Mouse (Mus musculus) CH12.LX (cell line): ENCODE data around the gene Map4k1.

Experiments used
- CTCF ChIP-seq, 2 experiments: IDR thresholded peaks in 1 of 2; conservative IDR thresholded peaks in 1 of 2; 2 replicates each; pipeline ENCODE4 v1.5.1; 2011 to 2012; ENCODE audit warnings: low read depth in 2 of 2, low read length in 2 of 2, improper control_type of control experiment in 1 of 2, inconsistent platforms in 1 of 2, mild to moderate bottlenecking in 1 of 2, moderate library complexity in 1 of 2
- EP300 ChIP-seq: IDR thresholded peaks from 2 replicates; pipeline ENCODE4 v1.6.1; 2011; ENCODE audit warnings: low read length, improper control_type of control experiment
- ETS1 ChIP-seq: conservative IDR thresholded peaks from 2 replicates; pipeline ENCODE4 v1.6.1; 2012; ENCODE audit warnings: low read depth, mild to moderate bottlenecking, inconsistent platforms, low read length, improper control_type of control experiment, moderate library complexity
- SIN3A ChIP-seq: IDR thresholded peaks from 2 replicates; pipeline ENCODE4 v1.6.1; 2012; ENCODE audit warnings: low read length, improper control_type of control experiment, inconsistent platforms
- TCF12 ChIP-seq: IDR thresholded peaks from 2 replicates; pipeline ENCODE4 v1.6.1; 2014; ENCODE audit warnings: low read depth, mild to moderate bottlenecking, inconsistent platforms, low read length, improper control_type of control experiment

DNA sequence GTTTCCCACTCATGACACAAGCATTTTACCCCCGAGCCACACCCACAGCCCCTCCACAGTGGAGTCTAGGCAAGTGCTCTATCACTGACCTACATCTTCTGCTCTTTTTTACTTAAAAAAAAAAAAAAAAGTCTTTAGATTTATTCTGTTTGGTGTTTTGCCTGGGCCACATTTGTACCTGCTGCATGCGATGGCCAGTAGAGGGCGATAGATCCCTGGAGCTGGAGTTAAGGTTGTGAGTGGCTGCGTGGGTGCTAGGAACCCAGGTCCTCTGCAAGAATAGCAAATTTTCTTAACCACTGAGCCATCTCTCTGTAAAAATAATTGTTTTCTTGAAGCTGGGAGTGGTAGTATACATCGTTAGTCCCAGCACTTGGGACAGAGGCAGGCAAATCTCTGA, 9.8 kb downstream of the Map4k1 start:
- TF ChIP-seq CTCF (conservative IDR thresholded peaks at IDR 0.05 in 1 of 2, IDR thresholded peaks at IDR 0.05 in 1 of 2; ENCODE audit: low read depth in 2 of 2, low read length in 2 of 2): peak in 1 of 2 experiments; percentile 67; a peak in 3 of 4 replicates
- no peak for TF ChIP-seq EP300
- TF ChIP-seq TCF12: no peak
- TF ChIP-seq SIN3A: no peak
- TF ChIP-seq ETS1: no peak
